Mouse (Mus musculus): ENCODE results near the gene Bbs1.
"Not testable (repeated sequence)": the region's sequence is repeated elsewhere in the genome, so short reads cannot be mapped to it uniquely, and the experiment has no call there.

Gene Bbs1

DNA sequence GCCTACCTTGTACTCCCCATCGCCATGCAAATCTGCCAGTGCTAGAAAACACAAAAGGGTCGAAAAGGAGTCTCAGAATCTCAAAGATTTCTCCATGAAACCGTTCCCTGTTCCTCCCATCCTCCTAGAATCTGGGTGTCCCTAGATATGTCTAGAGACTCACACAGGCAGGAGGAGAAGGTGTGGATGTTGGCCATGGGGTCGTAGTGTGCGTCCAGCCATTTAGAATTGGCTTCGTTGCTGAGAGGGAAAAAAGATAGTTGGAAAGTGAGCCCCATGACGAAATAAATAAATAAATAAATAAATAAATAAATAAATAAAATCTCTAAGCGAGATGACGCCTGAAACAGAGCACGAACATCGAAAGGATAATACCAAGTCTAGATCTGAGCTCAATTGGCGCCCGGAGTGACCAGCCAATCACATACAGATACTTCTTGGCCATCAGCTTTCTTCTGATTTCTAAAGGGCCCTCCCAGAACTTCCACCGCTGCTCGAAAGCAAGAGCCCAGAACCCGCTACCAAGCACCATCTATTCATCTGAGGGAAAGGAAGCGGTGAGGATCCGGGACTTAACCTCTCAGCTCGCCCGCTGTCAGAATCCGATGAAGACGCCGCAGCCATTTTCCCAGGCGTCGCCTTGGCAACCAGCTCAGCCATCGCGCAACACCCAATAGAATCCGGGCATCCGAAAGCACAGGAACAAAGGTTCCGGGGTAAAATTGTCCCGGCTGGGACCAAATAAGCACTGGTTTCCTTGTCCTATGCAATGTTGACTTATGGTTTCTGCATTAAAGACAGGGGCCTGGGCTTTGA, at the start of gene Bbs1:
Gene Bbs1, minus strand, starts transcription at position 650 of the 816 bp plus-strand sequence.
- peak; percentile 84 for DNase-seq (ENCODE audit: low read depth, low spot score)

DNA sequence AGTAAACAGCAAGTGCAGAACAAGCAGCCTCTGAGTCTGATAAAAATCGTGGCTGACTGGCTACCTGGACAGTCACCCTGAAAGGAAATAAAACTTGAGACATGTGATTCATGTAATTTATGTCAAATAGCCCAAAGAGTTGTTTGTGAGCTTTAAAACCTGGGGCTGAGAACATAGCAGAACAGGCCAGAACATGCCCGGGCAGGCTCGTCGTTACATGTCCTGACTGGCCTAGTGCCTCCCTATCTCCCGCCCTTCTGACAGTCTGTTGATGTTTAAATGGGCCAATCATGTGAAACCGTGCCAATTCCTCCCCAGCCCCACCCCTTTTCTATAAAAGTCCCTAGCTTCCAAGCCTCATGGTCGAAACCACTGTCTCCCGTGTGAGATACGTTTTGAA, 42.2 kb upstream of the Bbs1 start:
- DNase-seq (ENCODE audit: low read depth, low spot score) = not testable (repeated sequence)

DNA sequence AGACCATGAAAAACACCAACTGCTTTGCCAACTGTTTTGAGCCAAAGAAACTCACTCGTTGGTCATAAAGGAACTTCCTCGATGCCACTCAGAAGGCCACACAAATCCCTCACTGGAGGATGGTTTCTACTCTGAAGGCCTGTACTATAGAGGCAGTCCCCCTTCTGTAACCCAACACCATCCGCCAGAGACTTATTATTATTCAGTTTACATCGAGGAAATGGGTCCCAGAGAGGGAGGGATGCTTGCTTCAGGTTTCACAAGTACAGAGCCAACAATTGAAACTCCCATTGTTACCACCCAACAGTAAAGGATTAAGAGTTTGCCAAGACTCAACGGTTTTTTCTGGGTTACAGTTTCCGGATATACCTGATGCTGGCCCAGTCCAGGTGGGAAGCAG, 39.1 kb upstream of the Bbs1 start:
- no peak for DNase-seq (ENCODE audit: low read depth, low spot score)

DNA sequence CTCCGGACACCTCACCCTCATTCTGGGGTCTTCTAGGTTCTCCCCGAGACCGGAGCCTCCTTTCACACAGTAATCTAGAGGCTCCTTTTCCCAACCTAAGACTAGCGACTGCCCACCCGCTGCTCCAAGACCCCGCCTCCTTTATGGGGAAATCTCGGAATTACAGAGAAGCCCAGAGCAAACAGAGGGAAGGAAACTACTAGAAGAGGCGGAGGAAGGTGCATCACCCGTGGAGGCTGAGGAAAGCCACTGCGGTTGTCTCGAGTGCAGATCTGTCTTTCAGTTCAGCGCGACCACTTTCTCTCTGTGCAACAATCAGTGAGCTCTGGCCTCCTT, 36.8 kb upstream of the Bbs1 start:
- DNase-seq (ENCODE audit: low read depth, low spot score) = no peak

DNA sequence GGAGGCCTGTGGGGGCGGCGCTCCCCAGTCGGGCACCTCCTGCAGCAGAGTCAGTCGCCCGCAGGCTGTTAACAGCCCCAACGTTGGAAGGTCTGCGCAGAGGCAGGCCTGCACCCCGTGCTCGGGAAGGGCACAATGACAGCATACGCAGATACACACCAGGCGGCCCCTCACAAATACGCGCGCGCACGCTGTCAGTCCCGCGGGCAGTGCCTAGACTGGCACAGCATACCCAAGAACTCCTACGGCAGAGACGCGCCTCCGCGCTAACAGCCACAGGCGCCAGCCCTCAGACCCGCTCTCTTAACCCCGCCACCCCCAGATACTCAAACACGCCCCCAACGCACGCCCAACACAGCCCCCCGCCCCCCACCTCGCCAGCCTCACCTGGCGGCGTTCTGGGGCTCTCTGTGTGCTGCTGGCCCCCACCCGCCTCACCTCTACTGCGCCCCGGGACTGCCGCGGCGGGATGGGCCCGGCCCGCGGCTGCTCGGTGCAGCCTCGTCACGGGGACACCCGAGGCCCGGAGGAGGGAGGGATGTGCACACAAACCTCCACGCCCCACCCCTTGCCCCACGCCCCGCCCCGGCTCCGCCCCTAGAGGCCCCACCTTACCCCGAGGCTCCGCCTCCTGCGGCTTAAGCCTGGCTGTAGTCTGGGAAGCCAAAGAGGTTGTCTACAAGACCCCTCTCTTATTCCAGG, 36.3 kb upstream of the Bbs1 start, which contains the start of gene Peli3:
Gene Peli3, minus strand, starts transcription at position 577 of the 702 bp plus-strand sequence.
- peak; percentile 82 for DNase-seq (ENCODE audit: low read depth, low spot score)

DNA sequence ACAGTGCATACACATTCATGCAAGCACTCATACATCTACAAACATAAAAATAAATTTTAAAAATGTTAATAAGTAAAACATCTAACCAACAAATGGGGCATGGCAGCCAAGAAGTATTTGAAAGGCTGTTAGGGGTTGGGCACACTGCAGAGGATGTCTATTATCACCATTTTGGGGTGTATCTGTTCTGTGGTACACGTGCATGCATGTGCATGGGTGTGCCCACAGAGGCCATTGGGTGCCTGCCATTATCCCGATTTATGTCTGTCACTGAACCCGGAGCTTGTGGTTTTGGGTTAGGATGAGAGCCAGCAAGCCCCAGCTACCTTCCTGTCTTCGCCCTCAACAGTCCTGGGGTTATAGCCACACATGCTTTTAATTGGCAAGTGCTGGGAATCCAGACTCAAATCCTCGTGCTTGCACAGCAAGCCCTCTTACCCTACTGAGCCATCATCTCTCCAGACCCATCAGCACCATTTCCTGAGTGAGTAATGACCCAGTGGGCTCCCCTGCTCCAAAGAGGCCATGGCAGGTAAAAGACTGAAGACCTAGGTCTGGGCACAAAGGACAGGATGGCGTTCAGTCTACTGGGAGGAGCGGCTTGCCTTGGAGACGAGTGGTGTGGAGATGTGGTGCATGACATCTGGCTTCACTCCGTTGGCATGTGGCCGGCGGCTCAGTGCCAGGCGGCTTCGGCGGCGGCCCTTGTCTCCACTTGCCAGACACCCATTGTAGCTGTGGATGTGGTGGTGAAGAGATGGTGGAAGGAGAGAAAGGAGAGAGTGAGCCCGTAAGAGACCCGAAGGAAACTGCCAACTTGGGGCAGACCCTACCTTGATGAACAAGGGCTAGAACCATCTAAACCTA, 31.2 kb upstream of the Bbs1 start:
- peak; percentile 77 for DNase-seq (ENCODE audit: low read depth, low spot score)

DNA sequence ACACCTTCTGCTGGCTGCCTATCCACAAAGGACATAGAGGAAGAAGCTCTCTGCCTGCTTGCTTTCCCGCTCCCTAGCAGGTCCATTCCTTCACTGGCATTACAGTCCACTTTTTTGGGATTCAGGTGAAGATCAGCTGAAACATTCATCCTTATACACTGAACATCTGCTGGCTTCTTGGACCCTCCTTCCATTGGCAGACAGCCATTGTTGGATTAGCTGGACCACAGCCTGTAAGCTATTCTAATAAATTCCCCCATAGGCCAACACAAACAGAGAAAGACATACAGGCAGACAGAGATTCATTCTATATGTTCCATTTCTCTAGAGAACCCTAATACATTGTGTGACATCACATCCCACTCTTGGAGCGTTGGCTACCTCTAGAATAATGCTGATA, 30.5 kb upstream of the Bbs1 start:
- DNase-seq (ENCODE audit: low read depth, low spot score) = peak; percentile 44

DNA sequence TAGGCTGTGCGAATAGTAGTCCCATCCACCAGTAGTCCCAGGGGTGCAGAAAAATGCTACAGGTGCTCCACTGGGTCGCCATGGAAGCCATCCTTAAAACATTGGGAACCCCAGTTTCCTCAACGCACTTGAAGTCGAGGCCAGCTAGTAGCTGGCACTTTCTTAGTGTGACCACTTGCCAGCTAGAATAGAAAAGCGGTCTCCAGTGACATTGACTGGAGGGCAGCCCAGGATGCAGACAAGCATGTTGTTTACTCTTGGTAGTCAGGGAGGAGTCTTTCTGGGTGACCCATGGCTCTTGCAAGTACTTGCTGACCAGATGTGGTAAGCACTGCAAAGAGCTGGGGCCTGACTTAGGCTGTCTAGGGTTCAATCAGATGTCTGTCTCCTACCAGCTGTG, 22.4 kb upstream of the Bbs1 start:
- peak; percentile 46 for DNase-seq (ENCODE audit: low read depth, low spot score)

DNA sequence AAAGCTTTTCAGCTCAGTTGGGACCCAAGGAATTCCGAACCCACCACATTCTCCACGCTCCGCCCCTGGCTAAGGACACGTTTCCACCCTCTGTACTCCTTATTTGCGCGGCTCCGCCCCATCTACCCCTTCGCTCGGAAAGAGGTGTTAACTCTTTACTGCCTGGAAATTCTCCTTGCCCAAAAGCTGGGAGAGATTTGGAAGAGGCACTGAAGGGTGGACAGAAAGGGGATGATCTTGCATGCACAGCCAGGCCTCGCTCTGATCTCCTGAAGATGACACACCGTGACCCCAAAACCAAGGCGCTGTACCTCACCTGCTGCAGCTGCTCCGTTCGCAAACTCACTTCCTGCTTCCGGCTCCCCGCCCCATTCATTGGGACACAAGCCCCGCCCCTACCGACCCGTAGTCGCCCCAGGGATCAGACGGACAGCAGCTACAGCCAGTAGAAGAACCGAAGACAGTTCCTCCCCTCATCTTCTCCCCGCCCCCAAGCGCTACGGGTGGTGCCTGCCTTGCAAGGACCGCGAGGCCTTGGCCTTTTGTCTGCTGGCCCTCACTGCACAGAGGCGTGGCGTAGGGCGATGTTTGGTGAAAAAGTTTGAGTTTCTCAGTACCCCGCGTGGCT, 21.6 kb upstream of the Bbs1 start, which contains the start of gene Dpp3:
Gene Dpp3, minus strand, starts transcription at position 384 of the 628 bp plus-strand sequence.
- peak; percentile 99 for DNase-seq (ENCODE audit: low read depth, low spot score)

DNA sequence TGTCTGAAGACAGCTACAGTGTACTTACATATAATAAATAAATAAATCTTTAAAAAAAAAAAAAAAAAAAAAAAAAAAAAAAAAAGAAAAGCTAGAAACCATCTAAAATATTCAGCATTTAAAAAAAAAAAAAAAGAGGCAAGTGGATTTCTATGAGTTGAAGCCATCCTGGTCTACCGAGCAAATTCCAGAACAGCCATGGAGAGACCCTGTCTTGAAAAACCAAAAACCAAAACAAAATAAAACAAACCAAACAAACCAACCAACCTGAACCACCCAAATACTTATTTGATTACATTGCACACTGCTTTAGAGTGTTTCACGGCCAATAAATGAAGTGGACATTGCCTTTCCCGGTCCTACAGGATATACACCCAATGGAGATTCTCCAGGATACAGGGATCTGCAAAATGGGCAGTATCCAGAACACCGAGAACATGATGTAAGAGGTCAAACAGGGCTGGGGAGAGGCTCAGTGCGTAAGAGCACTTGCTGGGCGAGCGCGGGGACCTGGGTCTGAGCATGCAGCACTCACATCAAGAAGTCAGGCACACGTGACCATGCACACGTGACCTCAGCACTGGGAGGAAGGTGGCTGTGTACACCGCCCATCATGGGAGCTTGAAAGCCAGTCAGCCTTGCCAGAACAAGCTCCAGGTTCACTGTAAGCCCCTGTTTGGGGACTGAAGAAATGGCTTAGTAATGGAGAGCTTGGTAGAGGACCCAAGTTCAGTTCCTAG, 18.9 kb upstream of the Bbs1 start:
- DNase-seq (ENCODE audit: low read depth, low spot score) = no peak

DNA sequence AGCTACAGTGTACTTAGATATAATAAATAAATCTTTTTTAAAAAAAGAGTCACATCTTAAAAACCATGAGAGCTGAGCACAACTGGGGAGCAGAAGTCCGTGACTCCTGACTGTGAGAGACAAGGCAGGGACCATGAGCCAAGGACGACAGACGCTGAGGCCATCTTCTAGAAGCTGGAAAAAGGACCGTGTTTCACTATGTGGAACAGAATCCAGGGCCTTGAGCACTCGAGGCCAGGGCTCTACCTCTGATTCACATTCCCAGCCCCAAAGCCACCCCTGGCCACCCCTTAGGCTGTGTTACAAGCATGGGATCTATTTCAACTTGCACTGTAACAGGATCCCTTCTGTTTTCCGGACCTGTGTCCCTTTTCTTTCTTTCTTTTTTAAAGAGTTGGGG, 13.2 kb upstream of the Bbs1 start:
- DNase-seq (ENCODE audit: low read depth, low spot score) = no peak

DNA sequence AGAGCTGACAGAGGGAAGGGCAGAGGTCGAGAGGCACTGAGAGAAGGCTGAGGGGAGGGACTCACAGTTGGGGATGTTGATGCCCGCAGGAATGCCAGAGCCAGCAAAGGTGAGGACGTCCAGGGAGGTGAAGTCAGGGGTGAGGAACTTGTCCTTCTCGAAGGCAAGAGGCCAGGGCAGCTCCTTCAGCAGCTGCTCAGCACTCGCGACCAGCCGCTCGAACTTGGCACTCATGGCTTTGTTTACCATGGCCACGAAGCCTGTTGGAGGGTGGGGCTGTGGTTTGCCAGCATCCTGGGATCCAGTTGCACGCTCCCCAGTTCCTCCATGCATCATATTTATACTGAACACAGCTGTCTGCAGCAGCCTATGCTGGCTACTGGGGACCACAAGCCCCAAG, 10.4 kb upstream of the Bbs1 start:
- no peak for DNase-seq (ENCODE audit: low read depth, low spot score)

DNA sequence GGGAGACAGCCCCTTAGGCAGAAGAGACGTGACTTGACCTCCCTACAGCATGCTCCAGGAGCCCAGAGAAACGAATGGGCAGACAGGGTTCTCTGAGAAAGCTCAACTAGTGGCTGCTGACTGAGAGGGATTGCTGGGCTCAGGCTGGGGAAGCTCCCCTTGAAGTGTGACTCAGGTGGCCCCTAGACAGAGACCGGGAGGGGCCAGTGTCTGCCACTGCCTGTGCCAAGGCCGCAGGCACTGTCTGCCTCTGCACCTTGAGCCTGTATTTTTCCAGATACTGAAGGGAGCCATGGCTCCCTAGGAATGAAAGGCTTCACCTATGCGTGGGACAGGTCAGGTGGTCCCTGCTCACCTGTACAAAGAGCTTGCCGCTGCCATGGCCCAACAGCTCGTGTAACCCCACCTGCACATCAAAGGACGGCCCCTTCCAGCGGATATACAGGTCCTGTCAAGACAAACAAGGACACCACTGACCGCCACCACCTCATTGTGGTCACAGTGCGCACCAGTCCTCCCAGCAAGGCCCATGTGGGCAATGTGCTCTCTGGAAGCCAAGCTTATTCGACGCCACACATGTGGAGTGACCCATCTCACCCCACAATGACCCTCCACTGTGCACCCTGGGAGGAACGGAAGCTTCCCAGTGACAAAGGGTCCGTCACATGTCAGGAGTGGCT, 9.6 kb upstream of the Bbs1 start:
- no peak for DNase-seq (ENCODE audit: low read depth, low spot score)

DNA sequence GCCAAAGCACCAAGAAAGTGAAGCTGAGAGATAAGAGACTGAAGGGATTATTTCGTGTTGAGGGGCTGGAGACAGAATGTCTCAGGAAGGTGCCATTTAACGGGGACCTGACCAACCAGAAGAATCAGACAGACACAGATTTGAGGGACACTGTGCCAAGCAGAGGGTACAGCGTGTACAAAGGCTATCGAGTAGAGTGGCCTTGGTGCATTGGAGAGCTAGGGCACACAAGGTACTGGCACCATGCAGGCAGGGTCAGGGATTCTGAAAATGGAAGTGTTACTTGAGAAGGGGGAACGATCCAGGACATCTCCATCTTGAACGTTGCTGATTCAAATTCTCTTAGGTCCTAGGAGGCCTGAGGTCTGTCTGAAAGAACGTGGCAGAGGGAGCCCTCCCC, 2.9 kb upstream of the Bbs1 start:
- no peak for DNase-seq (ENCODE audit: low read depth, low spot score)

DNA sequence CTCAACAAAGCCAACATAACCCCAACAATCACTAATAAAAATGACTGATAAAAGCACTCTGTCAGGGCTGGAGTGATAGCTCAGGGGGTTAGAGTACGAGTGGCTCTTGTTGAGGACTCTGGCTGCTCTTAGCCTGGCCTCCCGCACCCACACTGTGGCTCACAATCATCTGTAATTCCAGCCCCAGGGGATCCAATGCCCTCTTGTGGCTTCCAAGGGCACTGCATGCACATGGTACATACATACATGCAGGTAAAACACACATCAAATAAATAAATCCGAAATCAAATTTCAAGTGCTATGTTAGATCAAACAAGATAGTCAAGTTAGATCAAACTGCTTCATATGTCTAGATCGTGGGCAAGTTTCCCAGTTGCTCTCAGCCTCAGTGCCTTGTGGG, 1.7 kb upstream of the Bbs1 start:
- DNase-seq (ENCODE audit: low read depth, low spot score) = peak; percentile 62

DNA sequence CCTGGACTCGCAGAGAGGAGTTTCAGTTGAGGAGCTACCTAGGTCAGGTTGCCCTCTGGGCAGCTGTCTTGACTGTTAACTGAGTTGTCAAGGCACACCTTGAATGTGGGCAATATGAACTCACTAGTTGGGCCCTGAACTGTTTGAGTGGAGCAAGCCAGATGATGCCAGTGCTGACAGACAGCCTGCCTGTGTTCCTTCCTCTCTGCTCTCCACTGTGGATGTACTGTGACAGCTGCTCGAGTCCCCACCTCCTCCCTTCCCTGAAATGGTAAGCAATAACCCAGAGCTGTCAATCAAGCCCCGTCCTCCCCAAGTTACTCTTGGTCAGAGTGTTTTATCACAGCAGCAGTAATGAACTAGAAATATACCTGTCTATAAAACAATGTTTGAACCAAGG, 6.5 kb downstream of the Bbs1 start:
- DNase-seq (ENCODE audit: low read depth, low spot score) = no peak

DNA sequence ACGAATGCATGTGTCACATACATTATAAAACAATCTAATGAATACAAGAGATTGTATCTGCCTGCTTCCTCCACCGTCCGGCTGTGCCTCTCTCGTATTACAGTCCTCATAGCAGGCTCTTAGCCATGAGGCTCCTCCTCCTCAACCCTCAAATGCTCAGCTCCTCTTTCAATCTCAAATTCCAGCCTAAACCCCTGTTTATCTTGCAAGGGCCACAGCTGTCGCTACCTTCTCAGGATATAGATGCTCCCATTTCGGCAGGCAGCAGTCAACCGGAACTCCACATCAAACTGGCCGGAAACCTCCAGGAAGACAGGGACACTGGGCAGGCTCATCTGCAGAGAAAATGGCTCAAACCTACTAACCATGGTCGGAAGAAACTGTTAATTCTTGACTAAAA, 7.5 kb downstream of the Bbs1 start:
- DNase-seq (ENCODE audit: low read depth, low spot score) = no peak

DNA sequence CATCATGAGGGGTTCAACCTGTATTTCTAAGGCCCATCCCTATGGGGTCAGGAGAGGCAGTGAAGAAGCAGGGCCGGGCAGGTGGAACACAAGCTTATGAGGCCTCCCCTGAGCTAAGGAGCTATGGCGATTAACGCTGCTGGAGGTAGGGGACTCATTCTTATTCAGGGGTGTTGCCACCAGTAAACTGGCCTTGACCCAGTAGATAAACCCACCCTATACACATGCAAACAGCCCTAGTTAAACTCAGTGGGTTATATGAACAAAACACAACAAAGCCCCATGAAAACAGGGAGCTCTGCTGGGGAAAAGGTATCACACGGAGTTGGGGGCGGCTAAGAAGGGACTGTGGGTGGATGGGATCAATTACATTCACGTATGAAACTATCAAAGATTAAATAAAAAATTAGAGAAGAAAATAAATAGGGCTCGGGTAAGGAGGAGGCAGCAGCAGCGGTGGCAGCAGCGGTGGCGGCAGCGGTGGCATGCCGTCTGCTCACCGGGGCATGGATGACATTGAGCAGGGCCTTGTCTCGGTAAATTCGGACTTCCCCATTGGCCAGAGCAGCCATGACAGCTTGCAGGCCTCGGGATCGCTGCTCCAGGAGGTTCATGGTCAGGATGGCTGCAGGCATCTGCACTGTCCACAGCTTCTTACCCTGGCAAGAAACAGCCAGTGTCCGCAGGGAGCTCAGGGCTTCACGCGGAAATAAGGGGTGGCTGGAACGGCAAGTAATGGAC, 9.5 kb downstream of the Bbs1 start:
- DNase-seq (ENCODE audit: low read depth, low spot score) = no peak

DNA sequence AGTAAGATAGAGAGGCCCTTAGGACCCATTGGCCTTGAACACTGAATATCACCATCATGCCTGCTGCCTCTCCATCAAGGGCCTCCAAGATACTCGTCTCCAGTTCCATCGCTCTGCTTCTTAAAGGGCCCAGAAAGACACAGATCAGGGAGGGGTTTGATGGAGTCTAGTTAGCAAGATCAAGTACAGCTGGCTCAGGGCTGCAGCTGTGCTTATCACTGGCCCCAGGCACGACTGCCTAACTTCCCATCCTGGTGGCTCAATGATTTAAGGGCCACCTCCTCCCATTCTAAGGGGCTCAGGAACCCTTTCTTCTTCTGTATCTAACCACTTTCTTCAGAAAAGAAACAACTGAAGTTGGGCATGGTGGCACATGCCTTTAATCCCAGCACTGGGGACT, 14.6 kb downstream of the Bbs1 start:
- no peak for DNase-seq (ENCODE audit: low read depth, low spot score)

DNA sequence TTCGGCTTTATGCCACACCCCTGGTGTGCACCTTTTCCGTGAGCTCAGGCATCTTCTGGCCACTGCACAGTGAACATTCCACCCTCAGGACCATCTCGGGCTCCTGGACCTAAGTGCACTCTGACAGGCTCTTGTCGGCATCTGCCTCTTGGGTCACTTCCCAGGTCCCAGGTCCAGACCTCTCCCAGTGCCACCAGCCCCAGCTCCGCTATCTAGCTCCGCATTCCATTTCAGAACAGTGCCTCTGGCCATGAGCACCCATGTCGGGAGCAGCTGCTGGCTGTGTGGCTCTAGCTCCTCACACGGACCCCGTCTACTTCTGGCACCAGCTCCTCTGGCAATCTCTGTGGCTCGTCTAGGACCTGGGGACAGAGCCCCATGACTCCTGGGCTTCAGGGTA, 16.6 kb downstream of the Bbs1 start:
- DNase-seq (ENCODE audit: low read depth, low spot score) = no peak

Measured in 3T3-L1 (cell line).